9 mouse cellular contexts compared by ENCODE assay signal in the genomic region with DNA sequence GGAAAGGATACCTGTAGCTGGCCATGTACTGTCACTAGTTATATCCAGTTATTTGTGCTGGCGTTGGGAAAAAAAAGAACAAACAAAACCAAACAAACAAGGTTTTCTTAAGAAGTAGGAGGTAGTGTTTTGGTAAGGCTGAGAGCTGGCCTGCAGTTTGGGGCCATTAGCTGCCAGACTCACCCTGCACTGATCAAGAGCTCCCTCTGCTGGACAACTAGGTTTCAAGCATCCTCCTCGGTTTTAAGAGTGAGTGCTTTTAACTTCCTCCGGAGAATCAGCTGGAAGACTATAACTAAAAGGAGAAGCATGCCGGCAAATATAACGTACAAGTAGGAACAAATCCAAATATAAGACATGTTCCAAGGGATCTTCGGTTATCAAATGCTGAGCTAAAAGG. TPM values are rescaled to one million over a fixed set of nuclear protein-coding genes. Genes with fewer than 3 reads are reported as not detected.
DNase-seq lines count a peak whose midpoint lies in the region; ATAC-seq and TF ChIP-seq lines count a peak whose summit lies in the region.
"Had no signal": no experiment of that assay in that cellular context is flagged by ENCODE, and none has a peak within 500 bp of the region (broad histone marks: within the 10 kb centered on the region; RNA-seq: fewer than 3 reads in every experiment).

No protein-coding gene starts in this region.

- WGBS in liver, embryonic 12.5 days (ENCODE audit: insufficient replicate concordance) = 9% methylated on average over 6 of the region's 6 CpGs
- 4% methylated on average over 6 of the region's 6 CpGs for WGBS in cerebellum, adult 2 months
- WGBS in stomach, postnatal 0 days = 22% methylated on average over 6 of the region's 6 CpGs

- H3K4me1 ChIP-seq in liver, embryonic 12.5 days = no peaks in the 10 kb centered on the region
- H3K4me1 ChIP-seq in cerebellum, adult 2 months (ENCODE audit: control insufficient read depth, insufficient read depth, low read length) = no peaks in the 10 kb centered on the region
- H3K4me1 ChIP-seq in stomach, postnatal 0 days (replicated peaks; ENCODE audit: control insufficient read depth, insufficient read depth) = no peaks in the 10 kb centered on the region

- peak; percentile 66 for TF ChIP-seq CTCF in cerebellum, adult 2 months (IDR thresholded peaks at IDR 0.05; ENCODE audit: borderline replicate concordance, insufficient read depth, low read depth, low read length)
- peak; percentile 85 for TF ChIP-seq CTCF in stomach, postnatal 0 days (IDR thresholded peaks at IDR 0.05; ENCODE audit: low read depth)

- no peak for TF ChIP-seq EP300 in stomach, postnatal 0 days (optimal IDR thresholded peaks at IDR 0.05)

- H3K27me3 ChIP-seq in liver, embryonic 12.5 days (replicated peaks) = no peaks in the 10 kb centered on the region
- H3K27me3 ChIP-seq in cerebellum, adult 2 months (ENCODE audit: control insufficient read depth, insufficient read depth, low read length) = no peaks in the 10 kb centered on the region
- H3K27me3 ChIP-seq in stomach, postnatal 0 days (ENCODE audit: control insufficient read depth, insufficient read depth, low read length) = no peaks in the 10 kb centered on the region

- no peak overlapping the region for H3K9ac ChIP-seq in liver, embryonic 12.5 days
- no peak overlapping the region for H3K9ac ChIP-seq in stomach, postnatal 0 days (ENCODE audit: low read length)

- no peaks in the 10 kb centered on the region for H3K36me3 ChIP-seq in liver, embryonic 12.5 days
- no peaks in the 10 kb centered on the region for H3K36me3 ChIP-seq in stomach, postnatal 0 days (ENCODE audit: control insufficient read depth, insufficient read depth, low read length)

- no peak for ATAC-seq in liver, embryonic 12.5 days
- ATAC-seq in frontal cortex, adult (ENCODE audit: low TSS enrichment) = peak; percentile 98
- ATAC-seq in stomach, postnatal 0 days (ENCODE audit: low FRiP score, low TSS enrichment) = no peak

- DNase-seq in liver = peak; percentile 44
- DNase-seq in MEL-GATA-1-ER (ENCODE audit: extremely low read depth, low read depth) = peak; percentile 74
- peak; percentile 41 to 44 for DNase-seq in cerebellum, adult 2 months
- DNase-seq in layer of hippocampus, adult 18-20 months (ENCODE audit: low spot score in 2 of 2) = peak; percentile 16 to 67
- peak; percentile 68 for DNase-seq in lung, postnatal 36 days
- peak; percentile 40 for DNase-seq in stomach, postnatal 0 days (ENCODE audit: low spot score)

- no peaks in the 10 kb centered on the region for H3K9me3 ChIP-seq in liver, embryonic 12.5 days (replicated peaks)
- H3K9me3 ChIP-seq in stomach, postnatal 0 days (ENCODE audit: control insufficient read depth, low read length) = no peaks in the 10 kb centered on the region

- no peak overlapping the region for H3K27ac ChIP-seq in liver, embryonic 12.5 days
- no peak overlapping the region for H3K27ac ChIP-seq in cerebellum, adult 2 months (ENCODE audit: insufficient read depth, low read length)
- H3K27ac ChIP-seq in stomach, postnatal 0 days (replicated peaks) = no peak overlapping the region

- no peak overlapping the region for H3K4me2 ChIP-seq in liver, embryonic 12.5 days
- no peak overlapping the region for H3K4me2 ChIP-seq in stomach, postnatal 0 days (replicated peaks; ENCODE audit: low read depth)

- TF ChIP-seq POLR2A in cerebellum, adult 2 months (IDR thresholded peaks at IDR 0.05; ENCODE audit: borderline replicate concordance, insufficient read depth, low read length) = no peak

- no peak overlapping the region for H3K4me3 ChIP-seq in liver, embryonic 12.5 days
- no peak overlapping the region for H3K4me3 ChIP-seq in cerebellum, adult 2 months (replicated peaks; ENCODE audit: insufficient read depth, low read depth, low read length)
- no peak overlapping the region for H3K4me3 ChIP-seq in stomach, postnatal 0 days (ENCODE audit: low read depth, low read length)
- H3K4me3 ChIP-seq: erythroblast, embryonic 14.5 days had no signal

RNA-seq across cellular contexts. Expression of a gene that starts 19.8 kb away (rescaled TPM):
- polyA plus RNA-seq in liver, embryonic 12.5 days (2016; fragmentation: Nextera tagmentation; extraction: Ambion mirVana) = not detected in 2 replicates
- not detected in 2 replicates for polyA plus RNA-seq in cerebellum, adult 2 months (2012; rRNA removed)
- total RNA-seq in layer of hippocampus, adult 18-20 months (2021) = not detected
- 0.06 TPM in 1 of 2 replicates, not detected in the other for polyA plus RNA-seq in stomach, postnatal 0 days (2015; fragmentation: Nextera tagmentation; extraction: Ambion mirVana)
- polyA plus RNA-seq: erythroblast, embryonic 14.5 days had no signal
